Mouse (Mus musculus) spleen, adult 2 months (tissue): ENCODE measurements at regions not wholly inside any gene's neighbourhood (a gene's known extent, or its start where the extent isn't known, plus 50 kb on each side); places are given as distances from the start of the nearest gene placed in this dataset.

Source experiments
- CTCF ChIP-seq: fragments of 200-500 bp; IDR thresholded peaks from 2 replicates; pipeline ENCODE4 v1.5.1; 2011; ENCODE audit warnings: mild to moderate bottlenecking, inconsistent platforms; ENCODE audit not compliant: insufficient read depth, insufficient read length, insufficient replicate concordance; ENCODE audit errors: extremely low read depth
- POLR2A ChIP-seq: fragments of 200-500 bp; IDR thresholded peaks from 2 replicates; pipeline ENCODE4 v1.6.1; 2011; ENCODE audit warnings: low read depth, low read length, inconsistent platforms

DNA sequence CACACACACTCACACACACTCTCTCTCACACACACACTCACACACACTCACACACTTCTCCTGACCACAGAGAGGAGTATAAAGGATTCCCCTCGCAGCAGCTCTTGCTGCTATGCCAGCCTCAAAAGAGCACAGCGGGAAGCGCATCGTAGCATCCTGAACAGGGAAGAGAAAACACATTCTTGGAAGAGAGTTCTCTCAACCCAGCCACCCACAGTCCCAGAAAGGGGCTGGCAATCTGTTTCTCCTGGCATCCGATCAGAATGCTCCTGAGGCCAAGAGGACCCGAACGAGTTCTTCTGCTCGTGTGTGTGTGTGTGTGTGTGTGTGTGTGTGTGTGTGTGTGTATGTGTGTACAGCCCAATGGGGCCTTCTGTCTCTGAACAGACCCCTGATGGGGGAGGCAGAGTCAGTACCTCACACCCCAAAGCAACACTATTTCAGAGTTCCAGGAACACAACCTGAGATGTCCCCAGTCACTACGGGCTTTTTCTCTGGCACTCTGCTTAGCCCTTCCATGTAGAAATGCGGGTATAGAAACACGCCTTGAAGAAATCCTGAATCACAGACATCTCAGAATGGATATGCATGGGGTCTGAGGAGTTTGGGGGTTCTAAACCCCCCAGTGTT lies 122.8 kb downstream of the Rplp1 start:
- no peak for TF ChIP-seq CTCF
- TF ChIP-seq POLR2A, result no peak
